Mouse (Mus musculus) cerebellum, adult 8-10 months (tissue): ENCODE measurements around the gene Gchfr.

Source experiments
- DNase-seq: peaks from one replicate; pipeline ENCODE4 v3.0.0; 2022

The Gchfr gene

DNA sequence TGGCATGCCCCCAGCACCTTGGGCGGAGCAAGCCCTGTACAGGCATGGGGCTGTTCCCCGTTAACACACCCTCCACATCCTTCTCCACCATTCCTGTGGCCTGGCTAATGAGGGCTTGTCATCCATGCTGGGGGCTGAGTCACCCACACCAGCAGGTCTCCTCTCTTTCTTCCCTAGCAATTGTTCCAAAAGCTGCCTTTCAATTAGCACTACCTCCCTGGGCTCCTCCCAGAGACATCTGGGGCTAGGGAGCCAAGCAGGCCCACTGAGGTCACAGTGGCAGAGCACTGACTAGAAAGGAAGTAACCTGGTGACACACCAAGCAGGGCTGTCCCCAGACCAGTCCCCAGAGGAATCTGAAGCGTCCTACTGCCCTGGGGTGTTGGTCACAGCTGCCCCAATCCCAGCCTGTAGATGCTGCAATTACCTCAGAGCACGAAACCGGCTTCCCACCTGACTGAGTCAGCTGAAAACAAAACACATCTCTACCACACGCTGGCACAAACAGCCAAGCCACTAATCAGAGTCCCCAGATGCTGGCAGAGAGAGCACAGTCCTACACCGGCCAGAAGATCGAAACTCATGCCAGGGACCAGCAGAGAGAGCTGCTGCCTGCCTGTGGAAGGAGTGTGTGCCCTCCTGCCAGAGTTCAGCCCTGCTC, 6.5 kb downstream of the Gchfr start, which contains the start of gene Gm14137:
Gene Gm14137, plus strand, starts transcription at position 519 of the 661 bp plus-strand sequence.
- no peak for DNase-seq

DNA sequence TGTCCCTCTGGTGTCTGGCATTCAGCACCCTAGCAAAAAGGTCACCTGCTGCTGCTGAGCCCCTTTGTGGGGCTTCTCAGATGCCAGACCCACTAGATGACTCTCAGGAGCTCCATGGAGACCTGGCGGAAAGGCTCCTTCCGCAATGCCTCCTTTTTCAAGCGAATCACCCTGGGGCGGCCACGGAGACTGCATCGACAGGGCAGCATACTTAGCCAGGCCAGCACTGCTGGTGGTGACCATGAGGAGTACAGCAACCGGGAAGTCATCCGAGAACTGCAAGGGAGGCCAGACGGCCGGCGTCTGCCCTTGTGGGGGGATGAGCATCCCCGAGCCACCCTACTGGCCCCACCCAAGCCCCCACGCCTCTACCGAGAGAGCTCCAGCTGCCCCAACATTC, 7.3 kb downstream of the Gchfr start:
- no peak for DNase-seq

DNA sequence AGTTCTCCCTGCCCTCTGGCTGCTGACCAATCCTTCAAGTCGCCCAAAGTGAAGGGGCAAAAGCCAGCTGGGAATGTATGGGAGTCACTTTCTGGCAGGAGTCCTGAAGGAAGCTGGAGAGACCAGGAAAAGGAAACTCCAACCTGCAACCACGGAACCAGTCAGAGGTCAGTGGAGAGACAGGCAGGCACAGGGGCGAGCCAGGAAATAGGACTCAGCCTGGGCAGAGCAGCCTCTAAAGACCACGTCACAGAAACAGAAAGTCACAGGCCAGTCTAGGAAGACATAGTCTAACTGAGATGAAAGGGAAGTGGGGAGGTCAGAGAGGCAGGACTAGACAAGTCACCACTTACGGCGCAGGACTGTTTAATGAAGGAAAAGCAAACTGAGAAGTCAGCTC, 8.0 kb downstream of the Gchfr start:
- DNase-seq = no peak

DNA sequence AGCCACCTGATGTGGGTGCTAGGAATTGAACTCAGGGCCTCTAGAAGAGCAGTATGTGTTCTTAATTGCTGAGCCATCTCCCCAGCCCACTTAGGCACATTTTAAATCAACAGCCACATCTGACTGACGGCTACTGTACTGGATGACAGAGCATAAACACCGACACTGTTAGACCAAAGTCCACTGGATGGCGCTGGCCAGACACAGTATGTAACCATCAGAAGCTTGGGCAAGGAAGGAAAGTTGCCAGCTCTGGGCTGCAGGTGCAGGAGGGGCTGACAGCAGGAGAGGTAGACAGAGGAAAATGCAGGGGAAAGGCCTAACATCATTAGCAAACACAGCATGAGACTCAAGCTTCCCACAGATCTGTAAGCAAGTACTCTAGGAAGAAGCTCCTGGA, 9.2 kb downstream of the Gchfr start:
- no peak for DNase-seq

DNA sequence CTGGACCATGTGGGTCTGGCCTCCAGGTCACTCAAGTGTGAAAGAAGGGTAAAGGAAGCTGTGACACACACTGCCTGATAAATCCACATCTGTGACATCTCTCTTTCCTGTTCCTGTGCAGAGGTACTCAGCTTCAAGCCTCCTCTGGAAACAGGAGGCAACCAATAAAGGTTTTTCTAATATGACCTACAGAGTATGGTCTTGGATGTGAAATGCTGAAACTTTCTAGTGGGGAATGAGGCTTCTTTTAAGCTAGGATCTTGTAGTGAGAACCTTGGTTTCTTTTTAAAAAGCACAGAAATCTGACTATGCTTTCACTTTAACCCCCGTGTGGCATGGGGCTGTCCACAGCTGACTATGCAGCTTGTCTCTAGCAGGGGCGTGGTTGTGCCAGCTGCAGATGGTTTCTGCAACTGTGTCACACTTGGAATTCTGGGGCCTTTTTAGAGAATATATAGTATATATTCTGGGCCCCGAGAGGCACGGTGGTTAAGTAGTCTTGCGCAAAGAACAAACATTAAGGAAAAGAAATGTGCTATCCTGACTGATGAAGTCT, 9.9 kb downstream of the Gchfr start:
- DNase-seq = no peak

DNA sequence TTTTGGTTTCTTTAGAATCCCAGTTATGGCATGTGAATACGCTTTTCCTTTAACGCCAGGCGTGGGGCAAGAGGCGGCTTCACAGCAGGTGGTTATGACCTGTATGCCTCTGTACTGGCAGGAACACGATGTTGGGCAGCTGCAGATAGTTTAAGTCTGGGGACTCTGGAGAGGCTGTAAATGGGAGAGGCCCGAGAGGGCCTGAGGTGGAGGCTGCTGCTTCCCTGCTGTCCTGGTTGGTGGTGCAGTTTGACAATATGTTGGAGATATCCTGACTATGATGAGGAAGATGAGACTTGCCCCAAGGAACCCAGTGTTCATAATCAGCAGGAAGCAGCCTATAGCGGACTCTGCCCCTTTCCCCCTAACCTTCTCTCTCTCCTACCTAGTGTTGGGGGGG, 15.3 kb downstream of the Gchfr start:
- no peak for DNase-seq

DNA sequence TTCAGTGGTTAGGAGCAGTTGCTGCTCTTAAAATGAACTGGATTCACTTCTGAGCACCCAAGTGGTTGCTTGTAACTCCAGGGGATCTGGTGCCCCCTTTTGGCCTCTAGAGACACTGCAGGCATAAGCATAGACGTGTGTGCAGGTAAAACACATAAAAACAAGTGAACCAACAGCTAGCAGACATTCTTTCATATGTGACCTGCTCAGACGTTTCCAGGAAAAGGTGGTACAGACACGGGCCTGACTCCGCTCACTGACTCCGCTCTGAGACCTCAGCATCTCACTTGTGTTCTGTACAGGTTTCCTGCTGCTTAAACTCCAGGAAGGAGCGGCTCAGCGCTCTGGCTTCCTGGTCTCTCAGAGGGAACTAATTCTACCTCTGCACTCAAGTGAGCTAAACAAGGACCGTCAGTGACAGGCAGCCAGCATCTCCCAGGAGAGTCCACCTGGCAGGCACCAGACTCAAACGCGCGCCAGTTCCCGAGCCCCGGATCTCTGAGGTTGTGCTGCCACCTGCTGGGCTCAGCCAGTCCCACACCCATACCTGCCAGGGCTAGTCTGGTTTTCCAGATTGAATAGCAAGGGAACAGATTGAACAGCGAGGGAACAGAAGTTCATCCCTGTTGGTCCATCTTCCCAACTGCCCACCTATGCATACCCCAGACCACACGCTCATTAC, 21.6 kb downstream of the Gchfr start:
- peak; percentile 93 for DNase-seq

DNA sequence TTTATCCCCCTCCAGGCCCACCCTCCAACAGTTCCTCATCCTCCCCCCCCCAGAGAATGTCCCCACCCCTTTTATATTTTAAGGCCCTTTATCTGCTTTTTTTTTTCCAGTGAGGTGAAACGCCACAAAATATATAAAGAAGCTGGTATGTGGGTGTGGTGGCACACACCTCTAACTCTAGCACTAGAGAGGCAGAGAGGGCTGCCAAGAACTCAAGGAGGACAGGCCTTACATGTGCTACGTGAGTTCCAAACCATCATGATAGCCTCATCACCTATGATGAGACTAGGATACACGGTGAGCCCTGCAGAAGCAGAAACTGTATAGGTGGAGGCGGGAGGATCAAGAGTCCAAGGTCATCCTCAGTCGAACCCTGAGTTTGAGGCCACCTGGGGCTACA, 23.4 kb downstream of the Gchfr start:
- no peak for DNase-seq

DNA sequence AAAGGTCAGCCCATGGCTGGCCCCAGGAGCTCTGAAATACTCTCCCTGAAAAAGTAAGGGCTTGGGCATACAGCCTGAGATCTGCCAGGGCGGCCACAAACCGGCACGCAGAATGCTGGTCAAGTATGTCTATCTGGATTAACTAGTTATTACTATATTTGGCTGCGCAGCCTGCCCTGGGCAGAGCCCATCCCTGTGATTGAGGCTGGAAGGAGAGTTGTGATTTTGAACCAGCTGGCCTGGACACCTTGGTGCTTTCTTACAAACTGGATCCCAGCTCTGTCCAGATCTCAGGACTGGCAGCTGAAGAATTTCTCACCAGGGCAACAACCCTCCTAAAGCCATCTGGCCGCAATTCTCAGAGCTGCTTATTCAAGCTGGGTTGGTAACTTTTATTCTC, 26.6 kb downstream of the Gchfr start:
- DNase-seq = no peak

DNA sequence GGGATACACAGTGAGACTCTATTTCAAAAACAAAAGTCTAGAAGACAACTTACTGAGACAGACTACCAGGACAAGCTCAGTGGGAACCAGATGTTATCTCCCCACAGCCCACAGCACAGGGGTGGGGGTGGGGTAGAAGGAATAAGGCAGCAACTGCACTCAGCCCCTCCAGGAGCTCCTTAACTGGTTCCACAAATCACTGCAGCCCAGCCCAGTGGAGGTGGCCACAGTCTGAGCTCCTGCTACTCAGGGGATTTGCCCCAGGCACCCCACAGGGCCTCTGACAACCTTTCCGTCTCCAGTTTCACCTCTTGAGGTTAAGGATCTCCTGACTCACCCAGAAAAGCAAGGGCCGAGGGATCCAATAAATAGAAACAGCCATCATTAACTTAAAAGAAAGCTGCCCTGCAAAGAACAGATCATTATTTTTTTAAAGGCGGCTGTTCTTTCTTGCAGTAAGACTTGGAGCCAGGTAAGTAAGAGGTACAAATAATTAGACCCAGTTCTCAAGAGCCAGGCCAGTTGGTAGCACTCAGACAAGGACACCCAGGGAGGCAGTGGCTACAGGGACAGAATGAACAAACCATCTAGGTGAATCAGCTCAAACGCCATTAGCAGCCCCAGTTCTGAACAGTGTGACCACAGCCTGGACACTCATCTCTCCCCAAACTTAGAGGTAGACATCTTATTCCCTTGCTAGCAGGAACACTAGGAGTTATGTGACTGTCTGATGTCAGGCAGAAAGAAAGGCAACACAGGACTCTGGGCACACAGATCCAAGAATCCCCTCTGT, 28.9 kb downstream of the Gchfr start:
- no peak for DNase-seq

DNA sequence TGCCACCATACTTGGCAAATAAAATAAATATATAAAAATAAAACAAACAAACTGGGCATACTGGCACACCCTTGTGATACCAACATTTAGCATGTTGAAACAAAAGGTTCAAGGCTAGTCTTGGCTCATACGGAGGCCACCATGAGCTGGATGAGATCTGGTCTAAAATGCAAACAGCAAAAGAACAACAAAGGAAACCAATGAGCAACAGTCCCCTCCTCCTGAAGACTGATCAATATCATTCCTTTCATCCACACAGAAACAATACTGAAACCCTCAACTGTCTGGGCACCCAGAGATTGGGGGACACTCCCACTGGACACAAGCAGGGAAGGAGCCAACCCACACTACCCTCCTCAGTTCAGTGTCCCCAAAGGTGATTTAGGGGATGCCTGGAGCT, 29.9 kb downstream of the Gchfr start:
- DNase-seq = no peak

DNA sequence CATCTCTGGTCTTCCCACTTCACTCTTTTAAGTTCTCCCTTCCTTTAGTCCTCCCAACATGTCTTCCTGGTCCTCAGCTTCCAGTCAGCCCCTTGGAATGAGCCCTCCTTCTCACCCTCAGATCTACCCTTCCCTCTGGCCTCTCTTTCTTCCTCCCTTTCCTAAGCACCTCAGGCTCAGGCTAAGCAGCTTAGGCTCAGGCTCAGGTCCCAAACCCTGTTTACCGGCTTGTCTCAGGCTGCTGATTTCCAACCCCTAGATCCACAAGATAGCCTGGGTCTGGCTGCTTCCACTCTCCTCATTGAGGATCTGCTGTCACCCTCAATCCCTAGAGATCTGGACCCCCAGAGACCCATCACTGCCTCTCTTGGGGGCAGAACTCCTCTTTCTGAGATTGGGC, 30.5 kb downstream of the Gchfr start:
- no peak for DNase-seq

DNA sequence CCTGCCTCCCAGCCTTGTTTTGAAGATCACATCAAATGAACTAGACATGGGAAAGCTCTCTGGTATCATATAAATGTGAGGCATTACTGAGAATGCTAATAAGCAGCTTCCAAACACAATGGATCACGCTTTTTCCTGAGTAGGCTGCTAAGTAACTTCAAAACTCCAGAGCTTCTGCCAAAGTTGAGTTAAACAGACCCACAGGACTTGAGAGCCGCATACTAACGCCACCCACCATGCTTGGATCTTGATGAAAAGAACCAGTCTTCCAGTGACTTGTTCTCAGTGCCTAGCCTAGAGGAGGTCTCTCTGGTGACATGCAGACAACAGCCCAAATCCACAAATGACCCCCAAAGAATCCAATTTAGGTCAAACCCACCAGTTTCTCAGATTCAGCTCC, 31.4 kb downstream of the Gchfr start:
- DNase-seq = no peak

DNA sequence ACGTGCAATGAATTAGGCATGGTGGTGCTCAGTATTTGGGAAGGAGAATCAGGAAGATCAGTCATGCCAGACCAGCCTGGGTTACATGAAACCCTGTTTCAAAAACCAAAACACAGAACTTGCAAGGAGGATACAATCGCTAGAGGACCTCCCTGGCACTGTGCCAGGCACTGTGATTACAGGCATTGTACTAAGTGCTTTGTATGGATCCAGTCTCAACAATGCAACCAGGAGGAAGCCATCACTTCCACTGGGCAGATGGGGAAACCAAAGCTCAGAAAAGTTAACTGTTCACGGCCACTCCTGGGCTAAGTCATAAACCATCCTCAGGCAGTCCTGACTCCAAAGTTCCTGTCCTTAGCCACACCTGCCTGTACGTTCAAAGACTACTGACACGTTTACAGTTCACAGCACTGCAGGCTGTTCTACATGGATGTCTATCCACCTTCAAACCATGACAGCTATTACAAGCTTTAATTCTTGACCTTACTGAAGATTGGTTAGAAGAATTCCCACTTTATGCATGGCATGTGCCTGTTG, 35.4 kb downstream of the Gchfr start:
- DNase-seq = no peak

DNA sequence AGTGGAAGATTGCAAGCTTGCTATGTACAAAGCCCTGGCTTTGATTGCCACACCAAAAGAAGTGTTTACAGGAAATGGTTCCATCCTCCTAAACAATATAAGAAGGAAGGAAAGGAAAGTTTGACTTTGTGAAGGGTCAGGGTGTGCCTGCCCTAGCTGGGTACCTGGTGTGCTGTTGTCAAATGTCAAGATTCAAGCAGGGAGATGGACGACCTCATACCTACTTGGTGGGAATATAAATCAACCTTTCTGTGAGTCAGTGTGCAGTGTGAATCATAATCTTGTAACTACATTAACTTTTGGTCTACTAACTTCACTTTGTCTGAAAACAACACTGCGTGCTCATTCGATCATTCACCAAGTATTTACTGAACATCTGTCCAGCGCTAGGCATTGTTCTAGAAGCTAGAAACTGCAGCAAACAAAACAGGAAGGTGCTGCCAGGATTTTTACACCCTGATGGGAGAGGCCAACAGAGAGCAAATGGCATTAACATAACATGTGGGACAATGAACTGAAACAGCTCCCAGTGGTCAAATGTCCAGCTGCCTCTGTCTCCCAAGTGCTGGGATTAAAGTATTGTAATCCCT, 36.4 kb downstream of the Gchfr start:
- DNase-seq = no peak

DNA sequence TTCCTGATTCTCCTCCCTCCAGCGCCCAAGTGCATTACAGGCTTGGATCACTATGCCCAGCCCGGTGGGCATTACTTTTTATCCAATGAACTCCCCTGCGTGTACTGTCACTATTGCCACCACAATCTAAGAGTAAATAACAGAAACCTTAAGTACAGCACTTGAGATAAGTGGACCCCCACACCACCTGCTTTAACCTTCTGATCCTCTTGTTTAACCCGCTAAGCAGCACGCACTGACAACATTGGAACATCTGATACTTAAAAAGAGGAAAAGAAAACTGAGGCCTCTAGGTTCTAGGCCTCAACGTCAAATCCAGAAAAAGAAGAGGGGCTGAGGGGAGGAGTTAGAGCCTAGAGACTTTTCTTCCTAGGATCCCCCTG, 40.4 kb downstream of the Gchfr start:
- DNase-seq = no peak

DNA sequence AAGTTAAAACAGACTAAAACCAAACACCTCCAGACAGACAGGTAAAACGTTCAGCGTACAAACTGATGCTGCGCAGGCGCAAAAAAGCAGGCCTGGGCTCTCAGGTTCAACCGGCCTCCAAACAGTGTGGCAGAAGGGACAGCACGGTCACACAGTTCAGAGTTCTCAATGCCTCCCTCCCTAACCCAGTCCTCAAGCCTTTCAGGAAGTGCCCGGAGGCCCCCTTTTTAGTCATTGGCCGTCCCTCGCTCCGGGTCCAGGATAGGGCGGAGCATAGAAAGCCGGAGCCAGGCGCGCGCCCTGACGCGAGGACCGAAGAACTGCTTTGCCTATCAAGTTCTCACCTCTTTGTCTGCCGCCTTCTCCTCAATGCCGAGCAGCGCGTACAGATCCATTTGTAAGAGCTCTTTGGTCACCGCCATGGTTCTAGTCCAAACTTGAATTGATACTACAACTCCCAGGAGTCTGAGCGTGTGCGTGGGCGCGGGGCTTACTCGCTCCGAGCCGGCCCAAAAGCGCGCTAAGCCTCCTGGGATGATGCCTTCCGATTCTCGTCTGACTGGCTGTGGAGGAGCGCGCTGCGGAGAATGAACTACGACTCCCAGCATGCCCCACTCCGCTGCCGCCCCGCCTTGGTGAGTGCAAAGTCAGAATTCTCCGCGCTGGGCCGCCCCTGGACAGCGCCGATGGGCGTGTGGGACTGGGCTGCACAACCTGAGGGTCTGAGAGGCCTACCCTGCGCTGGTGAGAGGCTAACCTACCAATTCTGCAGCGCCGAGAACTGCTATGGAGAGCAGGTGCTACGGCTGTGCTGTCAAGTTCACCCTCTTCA, 41.0 kb downstream of the Gchfr start, which contains the start of the genes Zfyve19 and Dnajc17:
Gene Zfyve19, plus strand, starts transcription at position 274 of the 832 bp plus-strand sequence.
Gene Dnajc17, minus strand, starts transcription at position 452 of the 832 bp plus-strand sequence.
- DNase-seq = peak; percentile 93

DNA sequence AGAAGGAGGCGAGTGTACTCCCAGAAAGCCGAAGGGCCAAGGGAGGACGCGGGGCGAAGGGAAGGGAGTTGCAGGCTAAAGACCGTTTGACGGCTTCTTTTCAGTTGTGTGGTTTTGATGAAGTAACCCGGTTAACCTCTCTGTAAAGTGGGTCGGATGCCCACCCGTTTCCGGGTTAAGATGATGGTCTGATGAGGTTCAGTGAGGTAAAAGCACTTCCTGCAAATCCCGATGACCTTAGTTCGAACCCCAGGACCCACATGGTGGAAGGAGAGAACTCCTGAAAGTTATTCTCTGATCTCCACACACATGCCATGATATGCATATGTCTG, 41.6 kb downstream of the Gchfr start:
- no peak for DNase-seq
